Mouse (Mus musculus) limb, embryonic 14.5 days (tissue): ENCODE measurements around the gene Akap13. TPM values are rescaled to one million over a fixed set of nuclear protein-coding genes. Genes with fewer than 3 reads are reported as not detected.

Experiments used
- ATAC-seq: fragments of 200-750 bp; cut with Nextera tagmentation; 2 replicates; pipeline ENCODE4 v1.8.0; 2017; ENCODE audit warnings: low read depth, moderate number of reproducible peaks, moderate TSS enrichment; ENCODE audit not compliant: low FRiP score
- DNase-seq: peaks from one replicate; pipeline ENCODE4 v3.0.0-alpha.2; 2015; ENCODE audit warnings: low spot score
- H3K27ac ChIP-seq: fragments of 300-500 bp; sonication (generic); replicated peaks from 2 replicates; pipeline ENCODE4 v1.5.1; 2014; ENCODE audit warnings: low read depth, mild to moderate bottlenecking, low read length, moderate library complexity, mixed read lengths
- H3K27me3 ChIP-seq: fragments of 300-500 bp; sonication (generic); 2 replicates; pipeline ENCODE4 v1.6.1; 2014; ENCODE audit warnings: low read length, mixed read lengths; ENCODE audit not compliant: control insufficient read depth, insufficient read depth
- H3K36me3 ChIP-seq: fragments of 300-500 bp; sonication (generic); 2 replicates; pipeline ENCODE4 v1.6.1; 2014; ENCODE audit warnings: mild to moderate bottlenecking, low read length, moderate library complexity, mixed read lengths; ENCODE audit not compliant: control insufficient read depth, insufficient read depth
- H3K4me1 ChIP-seq: fragments of 300-500 bp; sonication (generic); 2 replicates; pipeline ENCODE4 v1.6.1; 2014; ENCODE audit warnings: antibody characterized with exemption, low read length, mixed read lengths; ENCODE audit not compliant: control insufficient read depth, insufficient read depth
- H3K4me2 ChIP-seq: fragments of 300-500 bp; sonication (generic); replicated peaks from 2 replicates; pipeline ENCODE4 v1.6.1; 2014; ENCODE audit warnings: low read depth, mild to moderate bottlenecking, low read length, moderate library complexity; ENCODE audit not compliant: severe bottlenecking
- H3K4me3 ChIP-seq: fragments of 300-500 bp; sonication (generic); replicated peaks from 2 replicates; pipeline ENCODE4 v1.5.1; 2014; ENCODE audit warnings: low read length
- H3K9ac ChIP-seq: fragments of 300-500 bp; sonication (generic); 2 replicates; pipeline ENCODE4 v1.6.1; 2014; ENCODE audit warnings: mild to moderate bottlenecking, low read depth, low read length, moderate library complexity; ENCODE audit not compliant: severe bottlenecking
- H3K9me3 ChIP-seq: fragments of 300-500 bp; sonication (generic); 2 replicates; pipeline ENCODE4 v1.6.1; 2016; ENCODE audit warnings: low read length; ENCODE audit not compliant: control insufficient read depth
- POLR2A ChIP-seq: fragments of 200-500 bp; IDR thresholded peaks from 2 replicates; pipeline ENCODE4 v1.8.0; 2012; ENCODE audit warnings: inconsistent platforms, mild to moderate bottlenecking, moderate library complexity, borderline replicate concordance; ENCODE audit not compliant: insufficient read depth, insufficient read length; ENCODE audit errors: extremely low read depth
- WGBS: fragments of 180-500 bp; shearing (Covaris S2); extraction: QIAGEN DNeasy Blood & Tissue Kit; methylation state at CpG from one replicate; pipeline ENCODE4 v1.1.7; 2014; 5-methylcytosine and 5-hydroxymethylcytosine counted together
- polyA plus RNA-seq, 2 experiments: library from polyadenylated mRNA; depleted of rRNA in 1 of 2; stranded (reverse) in 1 of 2; unstranded in 1 of 2; fragments of >200 nt; fragmentation: Nextera tagmentation in 1 of 2; extraction: Ambion mirVana in 1 of 2; gene quantifications; 2 replicates each; pipeline versions ENCODE4 v1.2.1 to v1.2.3; 2012 to 2014

Akap13 gene
- polyA plus RNA-seq, 2 experiments: 18.7 to 51.4 TPM

DNA sequence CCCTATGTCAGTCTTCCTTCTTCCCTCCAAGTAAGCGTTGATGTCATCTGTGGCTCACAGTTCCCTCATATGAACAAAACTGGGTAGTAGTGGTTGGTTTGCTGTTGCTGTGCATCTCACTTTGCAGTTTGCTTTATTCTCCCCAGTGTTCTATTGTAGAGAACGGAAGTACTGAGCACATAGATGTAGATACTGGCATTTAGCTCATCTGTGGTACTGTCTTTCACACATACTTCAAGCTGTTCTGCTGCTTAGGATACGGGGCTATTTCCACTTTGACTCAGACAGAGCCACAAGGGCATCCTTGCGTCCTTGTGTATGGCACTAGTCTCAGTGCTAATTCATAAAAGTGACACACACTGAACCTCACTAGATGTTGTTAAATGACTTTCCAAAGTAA, 259.7 kb downstream of the Akap13 start:
- no peaks in the 10 kb centered on the region for H3K4me1 ChIP-seq
- no peak overlapping the region for H3K9ac ChIP-seq
- no peak overlapping the region for H3K4me3 ChIP-seq
- ATAC-seq (no peak), DNase-seq (no peak)
- TF ChIP-seq POLR2A: no peak
- no peaks in the 10 kb centered on the region for H3K9me3 ChIP-seq
- no peak overlapping the region for H3K4me2 ChIP-seq
- WGBS: 90% methylated on average over 4 of the region's 4 CpGs
- no peaks in the 10 kb centered on the region for H3K27me3 ChIP-seq
- H3K27ac ChIP-seq: no peak overlapping the region
- H3K36me3 ChIP-seq: peaks cover 3% of the 10 kb centered on the region

DNA sequence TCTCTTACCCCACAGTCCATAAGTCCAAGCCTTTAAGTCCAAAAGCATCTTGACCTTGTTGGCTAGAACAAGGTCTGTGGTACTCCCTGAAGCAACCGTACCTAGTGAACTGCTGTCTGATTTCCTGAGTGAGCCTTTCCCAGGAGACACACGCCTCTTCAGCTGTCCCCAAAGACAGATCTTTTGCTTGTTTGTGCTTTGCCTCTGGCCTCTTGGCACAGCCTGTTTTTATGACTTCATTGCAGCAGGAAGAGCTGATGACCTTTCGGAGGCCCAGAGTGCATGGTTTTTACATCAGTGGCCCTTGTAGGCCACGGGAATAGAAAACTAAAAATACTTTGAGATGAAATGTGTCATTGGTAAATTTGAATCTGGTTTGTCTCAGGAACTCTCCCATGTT, 260.6 kb downstream of the Akap13 start:
- ATAC-seq (no peak), DNase-seq (no peak)
- Histone ChIP-seq H3K4me1 (no peaks in the 10 kb centered on the region), H3K27ac (no peak overlapping the region), H3K4me3 (no peak overlapping the region), H3K36me3 (peaks cover 11% of the 10 kb centered on the region), H3K9me3 (no peaks in the 10 kb centered on the region), H3K27me3 (no peaks in the 10 kb centered on the region), H3K9ac (no peak overlapping the region), H3K4me2 (no peak overlapping the region)
- WGBS: 61% methylated on average over 4 of the region's 4 CpGs
- no peak for TF ChIP-seq POLR2A

DNA sequence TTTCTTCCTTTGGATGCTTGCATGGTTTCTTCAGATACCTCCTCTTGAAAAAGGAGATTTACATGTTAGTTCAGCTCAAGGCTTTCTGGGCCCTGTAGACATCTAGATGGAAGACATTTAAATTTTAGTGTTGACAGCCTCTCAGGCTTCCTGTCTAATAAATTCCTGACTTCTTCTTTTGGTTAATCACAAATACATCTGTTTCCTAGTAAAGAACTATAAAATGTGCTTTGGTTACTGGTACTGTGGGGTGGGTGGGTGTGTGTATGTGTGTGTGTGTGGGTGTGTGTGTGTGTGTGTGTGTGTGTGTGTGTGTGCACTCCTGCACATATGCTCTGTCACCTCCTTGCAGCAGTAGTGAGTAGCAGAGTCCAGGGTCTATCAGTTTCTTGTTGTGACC, 262.0 kb downstream of the Akap13 start:
- Histone ChIP-seq H3K27me3 (no peaks in the 10 kb centered on the region), H3K9me3 (no peaks in the 10 kb centered on the region), H3K9ac (no peak overlapping the region), H3K27ac (no peak overlapping the region), H3K36me3 (peaks cover 11% of the 10 kb centered on the region), H3K4me1 (no peaks in the 10 kb centered on the region), H3K4me2 (no peak overlapping the region), H3K4me3 (no peak overlapping the region)
- ATAC-seq (no peak), DNase-seq (no peak)
- TF ChIP-seq POLR2A: no peak

GRCm38 (mm10) chr7:75721302-75721701, 266.0 kb downstream of the Akap13 start:
- no peak for TF ChIP-seq POLR2A
- DNase-seq (no peak), ATAC-seq (no peak)
- WGBS: 48% methylated on average over 4 of the region's 4 CpGs
- no peak overlapping the region for H3K4me2 ChIP-seq
- no peaks in the 10 kb centered on the region for H3K4me1 ChIP-seq
- no peak overlapping the region for H3K4me3 ChIP-seq
- H3K9me3 ChIP-seq: no peaks in the 10 kb centered on the region
- no peak overlapping the region for H3K9ac ChIP-seq
- peaks cover 36% of the 10 kb centered on the region for H3K36me3 ChIP-seq
- no peaks in the 10 kb centered on the region for H3K27me3 ChIP-seq
- H3K27ac ChIP-seq: no peak overlapping the region

GRCm38 (mm10) chr7:75724012-75724411, 268.7 kb downstream of the Akap13 start:
- Histone ChIP-seq H3K9me3 (no peaks in the 10 kb centered on the region), H3K9ac (no peak overlapping the region), H3K36me3 (peaks cover 59% of the 10 kb centered on the region), H3K4me2 (no peak overlapping the region), H3K27me3 (no peaks in the 10 kb centered on the region), H3K4me3 (no peak overlapping the region), H3K4me1 (no peaks in the 10 kb centered on the region), H3K27ac (no peak overlapping the region)
- no peak for DNase-seq
- no peak for ATAC-seq
- WGBS: 100% methylated on average over 1 of the region's 1 CpGs
- no peak for TF ChIP-seq POLR2A

DNA sequence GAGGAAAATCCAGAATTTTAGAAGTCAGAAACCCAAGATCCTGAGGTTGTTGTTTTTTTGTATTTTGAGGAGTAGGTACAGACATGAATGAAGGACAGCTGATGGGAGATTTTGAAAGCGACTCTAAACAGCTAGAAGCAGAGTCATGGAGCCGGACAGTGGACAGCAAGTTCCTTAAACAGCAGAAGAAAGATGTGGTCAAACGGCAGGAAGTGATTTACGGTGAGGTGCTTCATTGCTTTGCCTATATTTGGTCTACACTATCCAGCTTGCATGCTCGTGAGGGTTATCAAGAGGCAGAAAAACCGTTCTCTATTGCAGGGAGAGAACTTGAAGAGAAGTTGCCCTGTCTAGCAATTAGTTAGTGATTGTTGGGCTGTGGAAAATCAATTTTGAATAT, 270.6 kb downstream of the Akap13 start:
- H3K4me2 ChIP-seq: no peak overlapping the region
- peaks cover 64% of the 10 kb centered on the region for H3K36me3 ChIP-seq
- H3K4me1 ChIP-seq: no peaks in the 10 kb centered on the region
- H3K4me3 ChIP-seq: no peak overlapping the region
- H3K9ac ChIP-seq: no peak overlapping the region
- TF ChIP-seq POLR2A: no peak
- WGBS: 92% methylated on average over 6 of the region's 6 CpGs
- H3K27me3 ChIP-seq: no peaks in the 10 kb centered on the region
- DNase-seq: no peak
- H3K27ac ChIP-seq: no peak overlapping the region
- ATAC-seq: no peak
- no peaks in the 10 kb centered on the region for H3K9me3 ChIP-seq
